Mouse (Mus musculus): Measurements from ENCODE around the gene Zfp385a. TPM values are rescaled to one million over a fixed set of nuclear protein-coding genes. Genes with fewer than 3 reads are reported as not detected.

Zfp385a gene
- total RNA-seq, 2 experiments from 2014 or later: 22.5 to 29.7 TPM

DNA sequence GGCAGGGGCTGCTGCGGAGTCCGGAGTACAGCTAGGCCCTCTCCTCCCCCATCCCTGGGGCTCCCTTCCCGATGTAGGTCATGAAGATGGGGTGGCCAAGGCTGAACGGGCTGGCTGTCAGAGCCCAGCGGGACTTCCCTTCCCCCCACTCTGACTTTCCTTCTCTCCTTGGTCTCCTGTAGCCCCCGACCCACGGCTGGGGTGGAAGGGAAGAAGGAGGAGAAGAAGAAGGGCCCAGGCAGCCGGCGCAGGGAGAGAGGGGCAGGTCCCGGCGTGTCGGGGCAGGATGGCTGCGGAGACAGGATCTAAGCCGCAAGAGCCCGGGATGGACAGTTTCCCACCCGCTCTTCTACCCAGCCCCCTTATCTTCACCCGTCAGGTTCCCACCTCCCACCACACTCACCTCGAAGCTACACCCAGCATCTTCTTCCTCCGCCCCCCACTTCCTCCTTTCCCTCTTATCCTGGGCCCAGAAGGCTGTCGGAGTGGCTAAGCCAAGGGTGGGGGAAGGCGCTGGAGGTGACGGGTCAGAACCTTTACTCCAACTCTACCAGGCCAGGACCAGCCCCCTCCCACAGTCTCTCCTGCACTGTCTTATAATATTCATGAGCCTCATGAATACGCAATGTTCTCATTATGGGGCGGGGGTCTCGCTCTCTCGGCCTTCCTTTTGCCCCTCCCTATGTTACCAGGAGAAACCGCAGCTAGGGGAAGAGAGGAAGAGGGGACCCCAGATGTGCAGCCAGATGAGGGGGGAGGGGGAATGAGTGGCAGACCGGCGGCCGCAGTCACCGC is 530 bp downstream of the Zfp385a start:
- no peak for DNase-seq (ENCODE audit: low spot score in 2 of 2)

GRCm38 (mm10) chr15:103338829-103339165 is 1.1 kb downstream of the Zfp385a start:
- no peak for DNase-seq (ENCODE audit: low spot score in 2 of 2)

- no peak for DNase-seq (ENCODE audit: low spot score in 2 of 2)
Measured at GRCm38 (mm10) chr15:103336996-103337667, 2.8 kb downstream of the Zfp385a start.

DNA sequence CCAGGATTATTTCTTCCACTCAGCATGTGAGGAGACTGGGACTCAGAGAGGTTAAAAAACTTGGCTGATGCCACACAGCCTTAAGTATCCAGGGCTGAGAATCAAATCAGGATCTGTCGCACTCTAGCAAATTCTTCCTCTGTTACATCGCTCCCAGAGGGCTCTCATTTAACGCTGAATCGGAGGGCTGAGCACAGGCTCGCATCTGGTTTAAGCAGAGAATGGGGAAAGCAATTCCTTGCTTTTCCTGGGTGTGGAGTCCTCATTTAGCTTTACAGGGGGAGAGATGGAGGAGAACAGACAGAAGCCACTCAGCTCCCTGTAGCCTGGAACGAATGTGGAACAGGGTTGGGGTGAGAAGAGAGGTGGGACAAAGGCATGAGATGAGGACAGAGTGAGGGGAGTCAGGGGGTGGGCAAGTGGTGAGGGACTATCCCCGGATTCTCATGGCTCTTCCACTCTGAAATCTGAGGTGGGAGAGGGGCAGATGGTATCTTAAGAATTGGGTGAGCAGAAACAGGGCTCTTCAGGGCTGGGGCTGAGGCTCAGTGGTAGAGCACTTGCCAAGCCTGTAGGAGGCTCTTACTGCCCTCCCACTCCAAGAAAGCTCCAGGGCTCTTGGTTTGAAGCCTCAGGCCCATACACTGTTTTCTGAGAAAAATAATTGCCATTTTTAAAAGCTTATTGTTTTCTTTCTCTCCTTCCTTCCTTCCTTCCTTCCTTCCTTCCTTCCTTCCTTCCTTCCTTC is 4.2 kb downstream of the Zfp385a start:
- no peak for DNase-seq (ENCODE audit: low spot score in 2 of 2)

DNA sequence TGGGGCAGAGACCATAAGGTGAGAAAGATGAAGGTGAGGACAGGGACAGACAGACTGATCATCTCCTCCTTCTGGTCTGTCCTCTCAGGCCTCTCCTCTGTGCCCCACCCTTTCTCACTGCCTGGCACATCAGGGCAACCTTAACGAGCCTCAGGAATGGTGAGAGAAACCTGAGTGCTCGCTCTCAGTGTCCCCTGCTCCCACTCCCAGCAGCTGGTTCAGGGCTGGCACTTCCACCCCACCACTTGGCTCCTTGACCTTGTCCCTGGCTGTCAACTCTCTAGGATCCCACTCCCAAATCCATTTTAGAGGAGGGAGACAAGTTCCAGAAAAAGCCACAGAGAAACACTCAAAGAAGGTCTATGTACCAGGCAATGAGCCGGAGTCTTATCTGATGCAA is 4.9 kb downstream of the Zfp385a start:
- DNase-seq (ENCODE audit: low spot score in 2 of 2): no peak

DNA sequence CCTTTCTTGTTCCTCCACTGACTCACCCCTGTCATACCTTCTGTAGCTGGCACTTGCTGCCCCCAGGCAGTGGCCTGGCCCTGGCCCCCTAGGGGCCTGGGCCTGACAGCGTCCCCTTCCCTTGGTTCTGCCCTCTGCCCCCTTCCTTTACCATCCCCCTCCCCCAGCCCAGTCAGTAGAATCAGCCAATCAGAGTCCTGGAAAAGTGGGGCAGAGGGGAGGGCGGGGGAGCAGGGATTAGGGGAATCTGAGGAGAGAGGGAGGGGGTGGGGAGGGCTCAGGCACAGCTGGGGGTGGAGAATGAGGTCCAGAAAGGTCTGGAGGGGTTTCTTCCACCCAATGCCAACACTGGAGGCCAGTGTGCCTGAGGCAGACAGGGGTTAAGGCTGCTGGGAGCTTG is 5.7 kb downstream of the Zfp385a start:
- DNase-seq (ENCODE audit: low spot score in 2 of 2): no peak

- DNase-seq (ENCODE audit: low spot score in 2 of 2): no peak
Measured at GRCm38 (mm10) chr15:103333738-103334137, 6.2 kb downstream of the Zfp385a start.

- no peak for DNase-seq (ENCODE audit: low spot score in 2 of 2)
Measured at GRCm38 (mm10) chr15:103333081-103333615, 6.7 kb downstream of the Zfp385a start.

DNA sequence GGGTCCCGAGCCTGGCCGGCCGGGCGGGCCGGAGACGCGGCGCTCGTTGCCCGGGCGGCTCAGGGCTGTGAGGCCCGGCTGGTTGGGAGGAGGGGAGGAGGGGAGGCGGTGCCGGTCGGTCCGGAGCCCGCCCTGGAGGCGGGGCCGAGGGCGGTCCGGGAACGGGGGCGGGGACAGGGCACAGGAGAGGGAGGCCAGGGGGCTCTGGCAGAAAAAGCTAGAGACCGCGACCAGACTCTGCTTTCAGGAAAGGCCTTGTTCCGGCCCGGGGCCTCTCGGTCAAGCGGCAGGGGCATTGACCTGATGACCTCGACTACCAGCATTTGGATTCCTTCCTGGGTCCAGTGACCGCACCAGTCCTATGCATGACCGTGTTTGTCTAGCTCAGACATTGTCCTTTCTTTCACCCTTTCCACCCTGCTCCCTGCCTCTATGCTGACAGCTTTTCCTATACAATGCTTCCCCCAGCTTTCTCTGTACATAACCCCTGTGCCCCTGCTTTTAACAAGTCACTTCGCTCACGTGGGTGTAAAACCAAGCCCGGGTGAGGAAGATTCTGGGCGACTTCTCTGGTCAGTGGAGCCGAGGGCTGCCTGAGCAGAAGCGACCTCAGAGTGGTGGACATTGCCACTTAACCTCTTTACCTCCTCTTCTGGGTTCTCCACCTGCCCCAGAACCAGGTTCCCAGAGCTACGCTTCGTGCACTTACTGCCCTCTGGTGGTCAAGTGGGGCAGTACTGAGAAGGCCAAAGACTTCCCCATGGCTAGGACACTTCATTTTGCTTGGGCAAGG is 16.2 kb downstream of the Zfp385a start:
- DNase-seq (ENCODE audit: low spot score in 2 of 2): peak; percentile 62 to 82

GRCm38 (mm10) chr15:103323070-103323454 is 16.8 kb downstream of the Zfp385a start:
- no peak for DNase-seq (ENCODE audit: low spot score in 2 of 2)

DNA sequence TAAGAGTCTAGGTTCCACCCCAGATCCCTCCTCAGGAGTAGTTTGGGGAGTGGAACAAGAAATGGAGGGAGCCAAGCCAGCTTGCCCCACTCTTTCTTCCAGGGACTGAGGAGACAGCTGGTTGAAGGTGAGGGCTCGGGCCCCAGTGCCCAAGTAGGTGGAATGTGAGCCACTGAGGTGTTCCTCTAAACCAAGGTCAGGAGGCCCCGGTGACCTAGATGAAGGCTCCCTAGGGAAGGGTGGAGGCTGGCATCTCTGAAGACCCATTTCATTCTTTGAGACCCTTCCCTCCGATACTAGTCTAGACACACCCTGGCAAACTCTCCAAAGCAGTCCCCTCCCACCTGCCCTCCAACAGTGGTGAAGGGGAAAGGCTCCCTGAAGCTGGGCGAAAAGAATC is 17.5 kb downstream of the Zfp385a start:
- DNase-seq (ENCODE audit: low spot score in 2 of 2): no peak

- DNase-seq (ENCODE audit: low spot score in 2 of 2): no peak
Measured at GRCm38 (mm10) chr15:103321076-103321475, 18.8 kb downstream of the Zfp385a start.

- DNase-seq (ENCODE audit: low spot score in 2 of 2): no peak
Measured at GRCm38 (mm10) chr15:103318201-103318816, 21.6 kb downstream of the Zfp385a start.

GRCm38 (mm10) chr15:103317731-103318130 is 22.2 kb downstream of the Zfp385a start:
- no peak for DNase-seq (ENCODE audit: low spot score in 2 of 2)

DNA sequence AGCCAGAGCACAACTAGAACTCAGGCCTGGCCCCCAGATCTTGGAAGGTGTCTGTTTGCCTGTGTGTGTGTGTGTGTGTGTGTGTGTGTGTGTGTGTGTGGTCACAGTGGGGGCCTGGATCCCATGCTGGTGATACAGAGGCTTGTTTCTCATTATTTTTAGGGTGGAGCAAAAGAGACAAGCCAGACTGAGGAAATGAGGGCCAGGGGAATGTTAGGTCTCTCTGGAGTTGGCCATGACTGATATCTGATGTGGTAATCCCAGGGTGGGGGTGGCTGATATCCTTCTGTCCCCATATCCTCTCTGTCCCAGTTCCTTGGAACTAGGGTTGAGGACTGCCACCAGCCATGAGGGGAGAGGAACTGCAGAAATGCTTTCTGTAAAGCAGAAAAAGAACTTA is 22.8 kb downstream of the Zfp385a start:
- no peak for DNase-seq (ENCODE audit: low spot score in 2 of 2)

- no peak for DNase-seq (ENCODE audit: low spot score in 2 of 2)
Measured at GRCm38 (mm10) chr15:103315979-103316776, 23.7 kb downstream of the Zfp385a start.

- peak; percentile 65 to 68 for DNase-seq (ENCODE audit: low spot score in 2 of 2)
Measured at GRCm38 (mm10) chr15:103315011-103315502, 24.8 kb downstream of the Zfp385a start.

GRCm38 (mm10) chr15:103314181-103314580 is 25.7 kb downstream of the Zfp385a start:
- DNase-seq (ENCODE audit: low spot score in 2 of 2): no peak

- no peak for DNase-seq (ENCODE audit: low spot score in 2 of 2)
Measured at GRCm38 (mm10) chr15:103313495-103314095, 26.3 kb downstream of the Zfp385a start.
